Mouse (Mus musculus) B cell, adult 67 days (primary cell): ENCODE measurements around the gene Arid3c. TPM values are rescaled to one million over a fixed set of nuclear protein-coding genes. Genes with fewer than 3 reads are reported as not detected.

Experiments
- total RNA-seq, 2 experiments: library from RNA; stranded (reverse); gene quantifications; 4 replicates each; pipeline ENCODE4 v1.2.4; 2023

Arid3c gene
- not detected for total RNA-seq

DNA sequence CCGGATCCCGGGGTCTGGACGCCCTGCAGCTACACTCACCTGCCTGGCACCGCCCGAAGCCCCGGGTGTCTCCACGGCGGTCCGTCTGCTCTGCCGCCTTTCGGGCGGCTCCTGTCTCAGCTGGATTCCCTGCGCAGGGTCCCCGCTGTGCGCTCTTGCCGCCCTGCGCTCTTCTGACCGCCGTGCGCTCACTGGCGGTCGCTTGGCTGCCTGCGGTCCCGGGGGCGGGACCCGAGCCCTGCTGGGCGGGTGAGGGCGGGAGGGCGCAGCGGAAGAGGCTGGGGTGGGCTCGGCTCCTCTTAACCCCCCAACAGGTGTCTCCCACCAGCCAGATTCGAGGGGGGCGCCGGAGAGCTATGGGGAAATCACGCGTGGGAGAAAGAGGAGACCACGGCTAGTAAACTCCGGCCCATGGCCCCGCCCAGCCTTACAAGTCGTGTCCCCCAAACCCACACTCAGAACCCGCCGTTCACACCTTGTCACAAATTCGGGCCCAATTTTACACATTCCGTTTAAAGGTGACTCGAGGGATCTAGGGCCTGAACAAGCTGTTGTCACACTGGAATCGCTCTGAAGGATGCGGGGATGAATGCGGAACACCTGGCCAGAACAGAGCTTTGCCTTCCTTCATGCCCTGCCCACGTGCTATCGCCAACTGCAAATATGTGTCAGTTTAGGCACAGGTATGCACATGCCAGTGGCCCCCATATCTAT is at the start of gene Arid3c:
TSS of gene Arid3c (minus strand) at position 91 of the 714 bp plus-strand sequence.

DNA sequence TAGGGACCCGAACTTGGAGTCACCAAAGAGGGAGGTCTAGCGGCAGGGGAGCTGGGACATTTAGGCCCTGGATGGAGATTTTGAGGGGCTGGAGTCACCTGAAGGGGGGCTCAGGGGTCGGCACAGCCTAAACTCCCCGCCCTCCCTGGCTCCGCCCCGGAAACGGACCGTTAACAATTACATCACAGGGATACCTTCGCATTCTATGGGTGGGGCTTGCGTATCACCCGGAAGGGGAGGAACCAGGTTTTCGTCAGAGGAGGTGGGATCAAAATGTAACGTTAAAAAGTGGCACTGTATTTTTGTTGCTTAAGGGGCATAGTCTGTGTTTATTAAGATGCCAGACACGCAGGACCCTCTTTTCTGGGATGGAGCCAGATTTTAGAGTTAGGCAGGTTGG is 43.1 kb upstream of the Arid3c start, which contains the start of gene Ccl27a:
TSS of gene Ccl27a (minus strand) at position 246 of the 400 bp plus-strand sequence.

DNA sequence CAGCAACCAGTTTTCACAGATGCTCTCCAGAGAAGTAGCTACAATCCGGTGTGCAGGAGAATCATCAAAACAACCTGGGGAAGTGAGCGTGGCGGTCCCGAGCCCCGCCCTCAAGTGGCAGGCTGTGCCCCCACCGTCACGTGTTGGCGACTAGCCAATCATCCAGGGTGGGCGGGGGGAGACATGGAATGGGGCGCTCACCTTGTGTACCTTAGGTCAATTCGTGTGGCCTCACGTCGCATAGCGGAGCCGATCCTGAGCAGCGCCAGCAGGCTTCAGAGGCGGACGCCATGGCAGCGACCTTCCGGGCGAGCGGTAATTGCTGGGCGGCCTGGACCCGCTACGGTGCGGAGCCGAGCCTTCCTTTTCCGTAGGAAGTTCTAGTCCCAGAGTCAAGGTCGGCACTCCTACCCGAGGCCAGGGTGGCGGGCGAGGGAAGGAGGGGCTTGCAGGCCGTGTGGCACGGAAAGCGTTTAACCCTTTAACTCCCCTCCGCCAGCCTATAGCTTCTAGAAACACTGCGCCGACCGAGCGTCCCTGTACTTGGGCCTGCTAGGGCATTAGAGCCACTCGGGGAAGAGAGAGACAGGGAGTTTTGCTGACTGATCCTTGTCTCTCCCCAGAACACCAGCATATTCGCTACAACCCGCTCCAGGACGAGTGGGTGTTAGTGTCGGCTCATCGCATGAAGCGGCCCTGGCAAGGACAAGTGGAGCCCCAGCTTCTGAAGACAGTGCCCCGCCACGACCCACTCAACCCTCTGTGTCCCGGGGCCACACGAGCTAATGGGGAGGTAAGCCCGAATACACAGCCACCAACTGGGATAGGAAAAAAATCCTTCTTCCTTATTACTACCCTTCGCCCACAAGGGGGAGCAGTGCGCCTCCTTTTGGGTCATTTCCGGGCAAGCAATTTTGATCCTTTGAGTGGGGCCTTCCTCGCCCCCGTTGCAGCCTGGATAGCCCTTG is 24.7 kb upstream of the Arid3c start, which contains the start of gene Sigmar1:
TSS of gene Sigmar1 (minus strand) at position 820 of the 968 bp plus-strand sequence.

DNA sequence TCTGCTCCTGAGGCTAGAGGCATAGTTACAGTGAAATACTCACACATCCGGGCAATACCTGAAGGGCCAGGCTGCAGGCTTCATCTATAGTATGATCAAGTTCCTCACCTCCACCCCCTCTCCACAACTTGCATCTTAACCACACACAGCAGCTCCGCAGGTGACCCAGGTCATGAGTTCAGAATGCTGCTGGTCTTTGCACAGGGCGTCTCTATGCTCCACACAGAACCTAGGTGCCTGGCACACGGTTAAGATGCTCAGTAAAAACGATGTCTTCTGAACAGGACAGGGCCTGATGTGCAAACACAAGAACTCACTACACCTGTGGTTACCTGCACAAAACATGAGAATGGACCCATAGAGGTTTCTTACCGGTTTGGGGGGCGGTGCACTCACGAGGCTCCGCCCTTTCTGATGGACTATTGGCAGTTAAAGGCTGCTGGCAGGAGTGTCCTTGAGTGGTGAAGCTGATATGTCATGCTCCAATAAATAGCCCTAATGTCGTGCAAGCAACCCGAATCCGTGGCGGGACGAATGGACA is 23.9 kb upstream of the Arid3c start, which contains the start of gene Galt:
TSS of gene Galt (plus strand) at position 432 of the 541 bp plus-strand sequence.

DNA sequence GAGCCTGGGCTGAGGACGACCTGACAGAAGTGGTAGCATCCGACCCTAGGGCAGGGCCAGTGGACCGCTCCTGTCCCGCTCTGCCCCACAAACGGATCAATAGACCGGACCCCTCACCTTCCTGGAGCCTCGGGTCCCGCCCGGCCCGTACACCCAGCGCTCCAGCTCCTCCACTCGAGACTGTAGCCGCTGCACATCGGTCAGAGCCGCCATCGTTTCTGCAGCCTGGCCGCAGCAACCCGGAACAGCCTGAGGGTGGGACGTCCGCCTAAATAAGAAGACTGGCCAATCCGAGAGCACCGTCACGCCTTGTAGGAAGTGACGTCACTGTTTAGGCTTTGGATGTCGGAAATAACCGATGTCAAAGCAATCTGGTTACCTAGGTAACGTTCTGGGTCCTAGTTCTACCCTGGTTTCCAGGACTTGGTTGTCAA is 8.0 kb downstream of the Arid3c start, which contains the start of gene Dctn3:
TSS of gene Dctn3 (minus strand) at position 253 of the 434 bp plus-strand sequence.

DNA sequence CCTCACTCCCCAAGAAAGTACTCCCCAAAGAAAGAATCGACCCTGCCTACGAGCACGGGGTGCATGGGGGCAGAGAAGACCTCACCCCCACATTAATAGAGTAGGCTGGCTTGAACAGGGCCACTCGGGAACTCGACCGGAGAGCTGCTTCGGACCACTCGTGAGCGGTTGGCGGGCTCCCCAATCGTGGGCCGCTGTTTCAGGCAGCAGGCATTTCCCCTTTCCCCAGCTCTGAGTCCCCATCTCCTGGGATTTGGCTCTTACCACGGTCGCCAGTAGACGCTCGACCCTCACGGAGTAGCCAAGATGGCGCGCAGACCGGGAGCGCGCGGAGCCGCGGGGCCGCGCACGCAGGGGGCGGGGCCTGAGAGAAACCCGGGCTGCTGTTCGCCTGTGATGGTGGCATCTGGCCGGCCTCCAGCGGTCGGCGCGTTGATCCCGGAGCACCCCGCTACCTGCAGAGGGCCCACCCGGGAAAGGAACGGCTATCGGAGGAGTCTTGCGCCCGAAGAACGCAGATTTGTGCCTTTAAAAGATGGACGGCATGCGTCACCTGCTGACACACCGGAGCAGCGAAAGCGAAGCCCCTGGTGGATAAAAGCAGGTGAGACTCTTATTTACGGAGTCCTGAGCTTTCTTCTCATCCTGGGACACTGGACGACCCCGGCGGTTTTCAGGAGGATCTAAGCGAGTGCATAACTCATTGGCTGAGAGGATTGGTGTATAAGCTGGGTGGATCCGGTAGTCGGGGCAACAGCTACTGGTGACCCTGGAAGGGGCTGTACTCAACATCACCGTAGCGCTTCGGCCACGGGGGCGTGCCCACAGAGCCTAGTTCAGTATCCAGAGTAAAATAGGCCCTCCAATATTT is 17.5 kb downstream of the Arid3c start, which contains the start of gene Rpp25l:
TSS of gene Rpp25l (minus strand) at position 338 of the 871 bp plus-strand sequence.

GRCm38 (mm10) chr4:41699783-41700182 is 31.2 kb downstream of the Arid3c start, which contains the start of gene Il11ra1:
Gene Il11ra1, plus strand, starts transcription at chr4:41699989.

GRCm38 (mm10) chr4:41696930-41697841 is 33.8 kb downstream of the Arid3c start, which contains the start of gene Cntfr:
Gene Cntfr, minus strand, starts transcription at chr4:41697089.

Other genes starting within 250 kb of the Arid3c start
- not detected for gene AI464131, start 228.1 kb downstream of the Arid3c start, total RNA-seq
- gene 1110017D15Rik, start 213.8 kb downstream of the Arid3c start, total RNA-seq = under 1 TPM in 1 of 2 experiments, not detected in 1; 0.99 TPM
- 10 to 100 TPM; 12.2 to 12.6 TPM for gene Fam219a, start 161.6 kb downstream of the Arid3c start, total RNA-seq
- gene Dnaic1, start 161.4 kb downstream of the Arid3c start, total RNA-seq = not detected
- gene Enho, start 90.8 kb downstream of the Arid3c start, total RNA-seq = not detected
- gene Cntfr, start 34.1 kb downstream of the Arid3c start, total RNA-seq = not detected
- gene Il11ra1, start 31.2 kb downstream of the Arid3c start, total RNA-seq = 10 to 100 TPM; 12.5 to 32.1 TPM
- gene Rpp25l, start 17.6 kb downstream of the Arid3c start, total RNA-seq = 10 to 100 TPM; 29.2 to 38.9 TPM
- gene Dctn3, start 8.0 kb downstream of the Arid3c start, total RNA-seq = 10 to 100 TPM; 43.5 to 53.2 TPM
- 10 to 100 TPM; 60.1 to 63.1 TPM for gene Galt, start 24.1 kb upstream of the Arid3c start, total RNA-seq
- 10 to 100 TPM; 19.9 to 23.4 TPM for gene Sigmar1, start 25.0 kb upstream of the Arid3c start, total RNA-seq
- 10 to 100 TPM; 12.8 to 13.9 TPM for gene Ccl27a, start 43.1 kb upstream of the Arid3c start, total RNA-seq
- gene Gm21541, start 172.5 kb upstream of the Arid3c start, total RNA-seq = not detected
- gene Gm20878, start 210.4 kb upstream of the Arid3c start, total RNA-seq = 1 to 10 TPM; 1.8 to 4.2 TPM
- gene Fam205a4, start 234.9 kb upstream of the Arid3c start, total RNA-seq = not detected